Comparison of ENCODE assay signal across 23 mouse cellular contexts in genomic region chr10:67964060-67964459, GRCm38 (mm10). TPM values are rescaled to one million over a fixed set of nuclear protein-coding genes. Genes with fewer than 3 reads are reported as not detected.
"Had no signal": no experiment of that assay in that cellular context is flagged by ENCODE, and none has a peak within 500 bp of the region (broad histone marks: within the 10 kb centered on the region; RNA-seq: fewer than 3 reads in every experiment).

No protein-coding gene starts in this region.

- H3K4me2 ChIP-seq: kidney, embryonic 15.5 days; limb, embryonic 12.5 days; limb, embryonic 15.5 days; liver, embryonic 11.5 days; lung, embryonic 14.5 days; neural tube, embryonic 13.5 days had no signal

- H3K9ac ChIP-seq: kidney, embryonic 15.5 days; limb, embryonic 12.5 days; limb, embryonic 15.5 days; liver, embryonic 14.5 days; liver, postnatal 0 days; lung, embryonic 14.5 days; neural tube, embryonic 13.5 days had no signal

- H3K4me1 ChIP-seq: kidney, embryonic 15.5 days had no signal

- H3K27me3 ChIP-seq: kidney, embryonic 15.5 days; limb, embryonic 12.5 days; limb, embryonic 15.5 days; neural tube, embryonic 13.5 days had no signal

- H3K36me3 ChIP-seq: kidney, embryonic 15.5 days; limb, embryonic 12.5 days; limb, embryonic 15.5 days; neural tube, embryonic 13.5 days had no signal

- H3K4me3 ChIP-seq: kidney, embryonic 15.5 days; limb, embryonic 12.5 days; limb, embryonic 15.5 days; myocyte; neural tube, embryonic 13.5 days had no signal

- ATAC-seq: liver, postnatal 0 days had no signal

- H3K27ac ChIP-seq: kidney, embryonic 15.5 days; limb, embryonic 12.5 days; limb, embryonic 15.5 days; liver, embryonic 14.5 days; neural tube, embryonic 13.5 days; stomach, postnatal 0 days had no signal

- DNase-seq: kidney, adult 11 months; kidney, adult 8-10 months; kidney, postnatal 10 days; kidney, postnatal 4 days; left cerebral cortex, postnatal 4 days; liver, postnatal 0 days; lung, embryonic 14.5 days; lung, postnatal 10 days; lung, postnatal 4 days; right cerebral cortex, adult 18-20 months; right cerebral cortex, postnatal 14 days; right cerebral cortex, postnatal 4 days; thymus, postnatal 25 days had no signal

- H3K9me3 ChIP-seq: kidney, embryonic 15.5 days; limb, embryonic 12.5 days; limb, embryonic 15.5 days; neural tube, embryonic 13.5 days had no signal

RNA-seq across cellular contexts. Expression of gene Rtkn2, which starts 15.3 kb away (rescaled TPM):
- total RNA-seq: neutrophil, adult 5-6 weeks had no signal

RNA-seq across cellular contexts. Expression of gene Zfp365, which starts 51.6 kb away (rescaled TPM):
- total RNA-seq: megakaryocyte progenitor cell, adult 5-6 weeks had no signal
